Mouse (Mus musculus) cerebellum, adult 2 months (tissue): ENCODE results near the gene Tmem270.

Experiments
- CTCF ChIP-seq: fragments of 200-500 bp; IDR thresholded peaks from 2 replicates; pipeline ENCODE4 v1.5.1; 2011; ENCODE audit warnings: low read depth, mild to moderate bottlenecking, control low read depth, low read length, moderate library complexity, borderline replicate concordance; ENCODE audit not compliant: insufficient read depth
- POLR2A ChIP-seq: fragments of 200-500 bp; IDR thresholded peaks from 2 replicates; pipeline ENCODE4 v1.6.1; 2011; ENCODE audit warnings: low read length, control low read depth, borderline replicate concordance; ENCODE audit not compliant: insufficient read depth

DNA sequence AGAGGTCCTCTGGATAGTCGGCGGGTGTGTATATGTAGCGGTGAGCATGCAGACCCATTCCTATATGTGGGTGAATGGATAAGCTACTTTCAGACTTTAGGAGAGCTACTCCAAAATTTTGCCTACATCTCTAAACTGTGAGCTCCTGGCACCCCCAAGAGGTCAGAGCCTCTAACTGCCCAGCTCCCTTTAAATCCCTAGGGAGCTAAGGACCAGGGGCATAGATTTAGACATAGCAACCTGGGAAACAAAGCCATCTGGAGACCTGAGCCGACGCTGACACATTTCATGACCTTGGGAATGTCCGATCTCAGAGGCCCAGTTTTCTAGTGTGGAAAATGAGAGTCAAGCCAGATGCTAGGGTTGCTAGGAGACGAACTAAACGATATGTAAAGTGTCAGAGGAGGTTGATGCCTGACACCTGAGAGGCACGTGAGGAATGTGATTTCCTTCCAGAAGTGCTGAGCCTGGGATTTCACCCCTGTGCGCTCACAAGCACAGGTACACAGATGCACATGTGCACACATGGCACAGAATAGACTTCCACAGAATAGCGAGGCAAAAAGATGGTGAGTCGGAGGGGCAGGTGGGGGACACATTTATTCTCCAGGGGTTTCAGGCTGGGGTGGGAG is 5.4 kb downstream of the Tmem270 start:
- TF ChIP-seq POLR2A (no peak), CTCF (peak; percentile 71)
